Mouse (Mus musculus) heart, embryonic 13.5 days (tissue): Measurements from ENCODE around the gene Olfr159. TPM values are rescaled to one million over a fixed set of nuclear protein-coding genes. Genes with fewer than 3 reads are reported as not detected.

Experiments used
- polyA plus RNA-seq: library from polyadenylated mRNA; unstranded; fragments of >200 nt; fragmentation: Nextera tagmentation; extraction: Ambion mirVana; gene quantifications from 2 replicates; pipeline ENCODE4 v1.2.1, GENCODE M21; 2015

Gene Olfr159
- polyA plus RNA-seq, 1 experiment from 2014 or later = not detected

Other genes with a start within 250 kb of the Olfr159 start
- gene Tpm2, start 247.2 kb downstream of the Olfr159 start, polyA plus RNA-seq = 143 and 157 TPM in 2 replicates
- gene Creb3, start 208.7 kb downstream of the Olfr159 start, polyA plus RNA-seq = 57.8 and 59.1 TPM in 2 replicates
- gene Tln1, start 208.3 kb downstream of the Olfr159 start, polyA plus RNA-seq = 76.9 and 78.1 TPM in 2 replicates
- 20.6 and 21.4 TPM in 2 replicates for gene Rgp1, start 192.3 kb downstream of the Olfr159 start, polyA plus RNA-seq
- gene Gba2, start 192.1 kb downstream of the Olfr159 start, polyA plus RNA-seq = 20.3 and 22.4 TPM in 2 replicates
- 0.62 and 2.1 TPM in 2 replicates for gene Msmp, start 186.5 kb downstream of the Olfr159 start, polyA plus RNA-seq
- 7.2 and 7.7 TPM in 2 replicates for gene Npr2, start 139.1 kb downstream of the Olfr159 start, polyA plus RNA-seq
- gene Spag8, start 117.4 kb downstream of the Olfr159 start, polyA plus RNA-seq = 0.59 and 0.92 TPM in 2 replicates
- 131 and 166 TPM in 2 replicates for gene Hint2, start 114.5 kb downstream of the Olfr159 start, polyA plus RNA-seq
- 4.0 and 4.8 TPM in 2 replicates for gene Tmem8b, start 102.0 kb downstream of the Olfr159 start, polyA plus RNA-seq
- 2.6 and 2.9 TPM in 2 replicates for gene Fam221b, start 101.9 kb downstream of the Olfr159 start, polyA plus RNA-seq
- gene Olfr70, start 70.2 kb downstream of the Olfr159 start, polyA plus RNA-seq = not detected in 2 replicates
- gene Olfr71, start 60.8 kb downstream of the Olfr159 start, polyA plus RNA-seq = not detected in 2 replicates
- 0.78 and 1.1 TPM in 2 replicates for gene Hrct1, start 43.8 kb downstream of the Olfr159 start, polyA plus RNA-seq
- gene Spaar, start 41.0 kb downstream of the Olfr159 start, polyA plus RNA-seq = 0.21 and 0.43 TPM in 2 replicates
- not detected in 2 replicates for gene Olfr156, start 52.9 kb upstream of the Olfr159 start, polyA plus RNA-seq
- not detected in 2 replicates for gene Olfr157, start 69.2 kb upstream of the Olfr159 start, polyA plus RNA-seq
- gene Olfr155, start 80.6 kb upstream of the Olfr159 start, polyA plus RNA-seq = not detected in 2 replicates
- 9.7 and 13.4 TPM in 2 replicates for gene Reck, start 104.5 kb upstream of the Olfr159 start, polyA plus RNA-seq
- gene Glipr2, start 186.4 kb upstream of the Olfr159 start, polyA plus RNA-seq = 63.2 and 72.4 TPM in 2 replicates
- not detected in 2 replicates for gene Ccin, start 212.5 kb upstream of the Olfr159 start, polyA plus RNA-seq
- 140 and 150 TPM in 2 replicates for gene Clta, start 233.4 kb upstream of the Olfr159 start, polyA plus RNA-seq